Comparison of ENCODE assay signal across 13 mouse cellular contexts in genomic region chr10:70093782-70094181, GRCm38 (mm10).
"Had no signal": no experiment of that assay in that cellular context is flagged by ENCODE, and none has a peak within 500 bp of the region (broad histone marks: within the 10 kb centered on the region; RNA-seq: fewer than 3 reads in every experiment).

No protein-coding gene starts in this region.

- H3K27me3 ChIP-seq: limb, embryonic 15.5 days; midbrain, embryonic 15.5 days; neural tube, embryonic 15.5 days had no signal

- ATAC-seq: midbrain, embryonic 15.5 days had no signal

- DNase-seq: kidney, adult 11 months; kidney, adult 9 months; kidney, postnatal 36 days; layer of hippocampus, adult 9-11 months; layer of hippocampus, postnatal 36 days; lung, adult 18-20 months; lung, postnatal 36 days; right cerebral cortex, adult 18-20 months; right cerebral cortex, postnatal 25 days; thymus, postnatal 25 days had no signal

- H3K9ac ChIP-seq: limb, embryonic 15.5 days had no signal

- H3K9me3 ChIP-seq: limb, embryonic 15.5 days; midbrain, embryonic 15.5 days; neural tube, embryonic 15.5 days had no signal

- H3K36me3 ChIP-seq: limb, embryonic 15.5 days; midbrain, embryonic 15.5 days; neural tube, embryonic 15.5 days had no signal
